Mouse (Mus musculus) A20 (cell line): ENCODE measurements at regions not wholly inside any gene's neighbourhood (a gene's known extent, or its start where the extent isn't known, plus 50 kb on each side); places are given as distances from the start of the nearest gene placed in this dataset.

Experiments used
- DNase-seq: peaks from one replicate; pipeline ENCODE4 v3.0.0-alpha.2; 2011; ENCODE audit warnings: low read depth, low spot score

- DNase-seq = no peak
Observed at GRCm38 (mm10) chr4:22047730-22048455, 116.8 kb downstream of the Faxc start.

- DNase-seq = no peak
Observed at GRCm38 (mm10) chr4:22066785-22067433, 135.8 kb downstream of the Faxc start.

DNA sequence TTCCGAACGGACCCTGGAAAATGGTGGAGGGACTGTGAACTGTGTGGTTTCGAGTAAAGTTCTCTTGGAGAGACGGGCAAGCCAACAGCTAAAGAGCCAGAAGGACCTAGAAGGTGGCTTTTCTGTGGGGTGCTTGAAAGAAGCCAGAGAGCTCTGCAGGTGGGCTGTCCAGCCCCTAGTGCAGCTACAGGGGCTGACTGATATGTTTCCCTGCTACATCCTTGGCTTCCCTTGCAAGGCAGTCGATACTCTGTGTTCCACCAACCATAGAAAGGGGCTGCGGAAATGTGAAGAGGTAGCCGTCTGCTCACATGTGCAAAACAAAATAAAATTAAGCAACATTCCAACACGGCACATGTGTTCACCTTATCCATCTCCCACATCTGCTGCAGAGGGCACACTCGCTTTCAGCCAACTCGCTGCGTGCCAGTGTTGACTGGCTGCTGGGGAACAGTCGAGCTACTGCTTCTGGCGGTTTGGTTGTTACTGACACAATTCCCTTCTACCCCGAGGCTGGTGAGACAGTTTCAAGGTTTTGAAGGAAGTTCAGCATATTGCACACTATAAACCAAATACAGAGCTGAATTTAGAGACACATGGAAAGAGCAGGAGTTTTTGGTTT lies 136.7 kb downstream of the Faxc start:
- DNase-seq = peak; percentile 18

GRCm38 (mm10) chr4:22088209-22088787 lies 157.2 kb downstream of the Faxc start:
- DNase-seq = no peak

- no peak for DNase-seq
Observed at GRCm38 (mm10) chr4:22089637-22090041, 158.5 kb downstream of the Faxc start.

- DNase-seq = no peak
Observed at GRCm38 (mm10) chr4:22090536-22090935, 159.4 kb downstream of the Faxc start.

DNA sequence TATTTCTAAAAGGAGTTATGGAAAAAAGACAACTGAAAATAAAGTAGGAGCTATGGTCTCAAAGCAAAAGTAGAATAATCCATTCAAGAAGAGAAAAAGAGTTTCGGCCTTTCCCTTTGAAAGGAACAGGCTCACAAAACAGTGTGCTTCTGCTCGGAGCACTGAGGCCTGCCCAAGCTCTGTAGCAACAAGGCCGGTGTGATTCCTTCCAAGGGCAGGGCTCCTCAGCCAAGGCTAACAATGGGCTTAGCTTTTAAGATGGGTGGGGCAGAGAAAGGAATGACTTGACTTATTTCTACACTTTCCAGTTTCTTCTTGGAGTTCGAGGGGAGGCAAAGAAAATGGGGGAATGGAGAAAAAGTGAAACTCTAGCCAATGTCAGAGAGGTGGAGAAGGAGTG lies 161.4 kb downstream of the Faxc start:
- DNase-seq = no peak

DNA sequence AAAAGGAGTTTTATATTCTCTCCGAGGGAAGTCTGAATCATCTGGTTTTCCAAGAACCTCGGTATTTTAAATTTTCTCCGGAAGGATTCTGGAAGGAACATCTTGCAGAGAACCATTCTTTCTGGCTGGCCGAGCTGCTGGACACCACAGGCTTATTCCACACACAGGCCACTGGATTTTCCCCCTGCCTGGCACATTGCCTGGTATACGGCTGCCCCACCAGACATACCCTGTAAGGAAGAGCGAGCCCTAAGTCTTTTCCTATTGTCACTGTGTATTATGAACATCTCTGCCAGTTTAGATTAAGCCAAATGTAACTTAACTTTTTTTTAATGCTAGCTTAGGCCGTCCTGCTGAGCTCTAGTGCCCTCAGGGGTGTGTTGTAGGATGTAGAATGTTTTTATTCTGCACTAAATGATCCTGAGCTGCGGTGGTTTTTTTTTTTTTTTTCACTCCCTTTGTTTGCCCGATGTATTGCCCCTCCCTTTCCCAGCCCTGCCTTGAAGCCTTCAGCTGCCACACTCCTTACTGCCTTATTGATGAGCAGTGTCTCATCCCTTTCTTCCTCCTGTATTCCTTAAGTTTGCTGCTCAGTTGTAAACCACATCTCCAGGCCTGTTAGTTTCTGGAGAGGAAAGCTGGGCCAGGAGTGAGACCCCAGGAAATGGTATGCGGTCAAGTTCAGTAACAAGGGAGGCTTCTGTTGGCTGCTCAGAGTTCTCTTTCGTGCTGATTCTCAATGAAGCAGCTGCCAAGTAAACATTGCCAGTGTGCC lies 164.3 kb downstream of the Faxc start:
- DNase-seq = peak; percentile 57

- DNase-seq = peak; percentile 71
Observed at GRCm38 (mm10) chr4:22098605-22099004, 167.5 kb downstream of the Faxc start.

DNA sequence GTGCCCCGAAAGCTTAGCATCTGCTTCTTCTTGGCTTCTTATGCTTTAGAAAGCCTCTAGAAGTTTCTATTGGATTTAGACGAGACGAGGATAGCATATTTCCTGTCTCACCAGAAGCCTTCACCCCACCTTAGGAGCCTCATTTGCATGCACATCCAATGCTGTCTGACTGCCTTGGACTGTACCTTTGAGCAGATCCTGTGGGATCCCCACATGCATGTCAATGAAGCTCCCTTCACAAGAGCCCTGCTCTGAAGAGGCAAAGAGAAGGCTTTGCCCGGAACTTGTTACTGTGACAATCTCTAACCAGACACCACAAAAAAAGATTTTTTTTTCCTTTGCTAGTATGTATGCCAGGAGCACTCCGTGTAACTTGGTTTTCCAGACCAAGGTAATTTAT lies 171.3 kb downstream of the Faxc start:
- no peak for DNase-seq

- DNase-seq = no peak
Observed at GRCm38 (mm10) chr4:22103001-22103587, 172.0 kb downstream of the Faxc start.

DNA sequence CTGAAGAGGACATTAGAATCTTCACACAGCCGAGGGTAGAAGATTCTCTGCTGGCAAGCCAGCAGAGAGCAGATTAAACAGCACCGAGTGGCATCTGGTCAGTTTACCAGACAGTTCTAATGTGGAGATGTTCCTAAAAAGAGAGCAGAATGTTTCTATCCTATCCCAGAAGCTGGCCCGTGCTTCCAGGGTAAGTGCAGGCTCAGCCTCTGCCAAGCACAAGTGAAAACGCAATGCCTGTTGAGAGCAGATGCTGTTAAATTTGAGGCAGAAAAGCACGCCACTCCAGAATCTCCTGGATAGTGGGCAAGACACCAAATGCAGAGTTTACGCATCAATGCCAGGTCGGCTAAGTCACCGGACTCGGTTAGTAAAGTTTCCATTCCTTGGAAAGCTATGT lies 175.8 kb downstream of the Faxc start:
- DNase-seq = no peak

DNA sequence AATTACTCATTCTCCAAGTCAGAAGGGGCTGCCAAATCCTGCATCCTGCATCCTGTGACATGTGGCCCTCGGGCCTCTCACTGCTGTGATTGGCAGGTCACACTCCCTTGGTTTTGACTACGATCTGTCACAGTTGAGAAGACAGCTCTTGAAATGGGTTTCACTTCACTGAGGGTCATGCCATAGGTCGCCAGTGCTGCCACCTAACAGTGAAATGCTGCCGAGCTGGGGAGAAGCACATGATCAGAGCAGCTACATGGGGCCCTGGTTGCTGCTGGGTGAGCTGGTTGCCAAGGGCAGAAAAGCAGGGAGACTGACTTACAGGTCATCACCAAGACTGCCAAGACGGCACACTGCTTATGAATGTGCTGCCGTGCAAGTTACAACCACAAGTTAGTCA lies 178.3 kb downstream of the Faxc start:
- peak; percentile 85 for DNase-seq

DNA sequence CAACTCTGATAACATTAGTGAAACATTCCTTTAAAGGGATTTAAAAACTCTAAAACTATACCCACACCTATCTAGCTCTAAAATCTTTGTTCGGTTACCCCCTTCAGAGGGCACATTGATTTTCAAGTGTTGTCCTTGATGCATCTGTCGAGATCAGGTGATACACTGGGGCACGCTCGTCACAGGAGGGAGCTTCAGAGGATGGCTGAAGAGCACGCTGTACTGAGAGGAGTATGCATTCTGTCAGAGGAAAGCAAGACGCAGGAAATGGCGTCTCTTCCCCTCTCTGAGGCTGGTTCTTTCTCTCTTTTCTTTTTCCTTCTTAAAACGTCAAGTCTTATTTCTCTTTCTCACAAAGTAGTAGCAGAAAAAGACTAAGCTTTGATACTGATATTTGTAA lies 179.3 kb downstream of the Faxc start:
- DNase-seq = no peak

GRCm38 (mm10) chr4:22112209-22112608 lies 181.1 kb downstream of the Faxc start:
- DNase-seq = no peak

- no peak for DNase-seq
Observed at GRCm38 (mm10) chr4:22114451-22114850, 183.3 kb downstream of the Faxc start.

DNA sequence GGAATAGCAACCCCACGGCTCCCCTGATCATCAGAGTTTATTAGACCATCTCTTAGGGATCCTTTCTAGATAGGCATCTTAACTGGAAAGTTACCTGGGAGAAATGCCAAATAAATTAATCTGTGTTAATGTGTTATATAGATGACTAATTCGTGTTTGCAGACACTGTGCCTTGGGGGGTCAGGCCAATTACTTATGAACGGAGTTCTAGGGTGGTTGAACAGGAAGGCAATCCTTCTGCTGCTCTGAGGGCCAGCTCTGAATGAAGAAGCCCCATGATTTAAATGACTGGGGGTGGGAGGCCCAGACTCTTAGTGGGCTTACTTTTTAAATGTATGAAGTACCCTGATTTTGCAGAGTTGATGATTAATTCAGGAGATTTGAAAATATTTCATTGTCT lies 188.7 kb downstream of the Faxc start:
- no peak for DNase-seq

DNA sequence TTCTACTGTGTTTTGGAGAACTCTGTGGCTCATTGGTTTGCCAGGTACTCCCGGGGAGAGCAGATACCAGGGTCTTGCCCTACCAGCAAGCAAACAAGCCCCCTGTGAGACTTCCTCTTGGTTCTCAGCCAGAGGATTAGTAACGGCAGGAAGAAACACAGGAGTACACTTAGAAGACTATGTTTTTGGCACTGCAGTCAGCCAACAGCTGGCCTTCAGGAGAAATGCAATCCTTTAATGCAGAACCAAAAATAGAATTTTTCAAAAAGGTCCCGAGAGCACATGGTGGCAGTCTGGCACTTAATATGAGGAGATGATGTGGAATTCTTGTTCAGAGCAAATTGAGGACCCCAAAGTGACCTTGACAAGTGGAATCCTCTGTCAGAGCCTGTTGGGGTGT lies 189.8 kb downstream of the Faxc start:
- no peak for DNase-seq

DNA sequence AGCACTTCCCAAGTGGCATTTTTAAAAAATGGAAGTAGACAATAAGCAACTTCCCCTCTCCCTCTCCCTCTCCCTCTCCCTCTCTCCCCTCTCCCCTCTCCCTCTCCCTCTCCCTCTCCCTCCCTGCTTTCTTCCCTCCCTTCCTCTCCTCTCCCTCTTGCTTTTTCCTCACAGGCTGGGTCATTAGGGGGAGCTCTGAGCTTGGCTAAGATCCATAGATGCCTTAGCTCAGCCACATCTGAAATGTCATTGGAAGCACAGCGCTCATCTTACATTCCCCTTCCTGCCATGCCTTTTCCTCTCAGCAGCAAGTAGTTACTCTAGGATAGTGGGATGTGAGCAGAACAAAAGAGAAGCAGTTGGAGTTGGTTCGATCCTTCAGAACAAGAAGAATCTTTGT lies 190.3 kb downstream of the Faxc start:
- DNase-seq = no peak

DNA sequence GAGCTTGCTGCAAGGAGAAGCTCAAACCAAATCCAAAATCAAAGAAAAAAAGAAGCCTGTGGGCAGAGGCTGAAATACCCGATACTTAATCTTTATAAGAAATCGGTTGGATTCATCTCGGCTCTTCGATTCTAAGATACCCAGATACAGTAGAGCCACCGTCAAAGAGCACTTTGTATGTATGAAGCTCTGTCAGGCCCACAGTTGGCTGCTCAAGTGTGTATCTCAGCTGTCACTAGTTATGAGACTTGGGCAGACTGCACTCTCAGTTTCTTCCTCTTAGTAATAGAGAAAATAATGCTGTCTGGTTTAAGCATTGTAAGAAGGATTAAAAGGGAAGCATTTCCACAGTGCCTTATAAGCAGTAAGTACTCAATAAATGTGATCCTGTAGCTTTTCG lies 193.7 kb downstream of the Faxc start:
- DNase-seq = peak; percentile 66

DNA sequence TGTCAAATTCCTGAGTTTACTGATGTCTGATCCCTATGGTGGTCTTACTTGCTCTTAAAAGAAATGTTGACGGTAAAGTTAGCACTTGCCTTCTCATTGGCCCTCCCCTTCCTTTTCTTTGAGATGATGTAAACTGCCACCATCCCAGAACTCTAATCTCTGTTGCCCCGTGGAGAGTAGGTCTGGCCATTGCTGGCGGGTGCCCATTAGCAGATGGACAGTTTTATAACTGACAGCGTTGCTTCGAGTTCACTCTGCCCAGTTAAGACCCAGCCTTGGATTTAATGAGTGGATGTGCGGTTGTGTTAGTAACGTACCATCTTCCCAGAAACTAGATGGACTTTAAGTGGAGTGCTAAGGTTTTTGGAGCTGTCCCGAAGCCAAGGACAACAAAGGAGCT lies 199.4 kb downstream of the Faxc start:
- no peak for DNase-seq
